In genomic region chr15:91673569-91673905, GRCm38 (mm10) we compare ENCODE assay signal across 8 mouse cellular contexts. TPM values are rescaled to one million over a fixed set of nuclear protein-coding genes. Genes with fewer than 3 reads are reported as not detected.
A peak's percentile ranks its signal among the peaks of the same experiment; 100 is the strongest.
DNase-seq lines count a peak whose midpoint lies in the region; ATAC-seq lines count a peak whose summit lies in the region.

No protein-coding gene starts in this region.

- 23% methylated on average over 5 of the region's 5 CpGs for WGBS in kidney, embryonic 15.5 days
- 37% methylated on average over 5 of the region's 5 CpGs for WGBS in embryonic facial prominence, embryonic 11.5 days
- 38% methylated on average over 5 of the region's 5 CpGs for WGBS in hindbrain, embryonic 12.5 days
- 42% methylated on average over 5 of the region's 5 CpGs for WGBS in midbrain, embryonic 12.5 days

- no peaks in the 10 kb centered on the region for H3K9me3 ChIP-seq in kidney, embryonic 15.5 days (replicated peaks)
- H3K9me3 ChIP-seq in embryonic facial prominence, embryonic 11.5 days (replicated peaks; ENCODE audit: control insufficient read depth, low read length) = no peaks in the 10 kb centered on the region
- H3K9me3 ChIP-seq in hindbrain, embryonic 12.5 days (replicated peaks) = no peaks in the 10 kb centered on the region
- H3K9me3 ChIP-seq in midbrain, embryonic 12.5 days = no peaks in the 10 kb centered on the region

- DNase-seq in kidney, postnatal 36 days = no peak
- DNase-seq in embryonic facial prominence, embryonic 11.5 days (ENCODE audit: low spot score) = peak; percentile 9
- no peak for DNase-seq in thymus, postnatal 4 days
- no peak for DNase-seq in frontal cortex, postnatal 25 days (ENCODE audit: low spot score in 2 of 2)

- peak overlapping the region; percentile 70 for H3K4me2 ChIP-seq in kidney, embryonic 15.5 days
- peak overlapping the region; percentile 67 for H3K4me2 ChIP-seq in embryonic facial prominence, embryonic 11.5 days (ENCODE audit: low read depth, low read length)
- H3K4me2 ChIP-seq in hindbrain, embryonic 12.5 days (replicated peaks) = peak overlapping the region; percentile 65
- H3K4me2 ChIP-seq in midbrain, embryonic 12.5 days (replicated peaks) = peak overlapping the region; percentile 74

- H3K4me3 ChIP-seq in kidney, embryonic 15.5 days (replicated peaks) = peak overlapping the region; percentile 62
- peak overlapping the region; percentile 43 for H3K4me3 ChIP-seq in embryonic facial prominence, embryonic 11.5 days (ENCODE audit: low read depth, low read length)
- H3K4me3 ChIP-seq in hindbrain, embryonic 12.5 days = peak overlapping the region; percentile 44
- H3K4me3 ChIP-seq in midbrain, embryonic 12.5 days = peak overlapping the region; percentile 50

- no peaks in the 10 kb centered on the region for H3K36me3 ChIP-seq in kidney, embryonic 15.5 days
- H3K36me3 ChIP-seq in embryonic facial prominence, embryonic 11.5 days (replicated peaks; ENCODE audit: control insufficient read depth, insufficient read depth, low read depth, low read length) = no peaks in the 10 kb centered on the region
- no peaks in the 10 kb centered on the region for H3K36me3 ChIP-seq in hindbrain, embryonic 12.5 days
- H3K36me3 ChIP-seq in midbrain, embryonic 12.5 days = no peaks in the 10 kb centered on the region

- ATAC-seq in kidney, embryonic 15.5 days (replicated peaks; ENCODE audit: low FRiP score) = peak; percentile 14; the same call in 1 of the 2 replicates
- ATAC-seq in embryonic facial prominence, embryonic 11.5 days (replicated peaks; ENCODE audit: insufficient number of reproducible peaks, low FRiP score, low TSS enrichment, low read depth) = 0 out of 2 replicates have a peak, but pooled peaks have one; percentile 30
- no peak for ATAC-seq in hindbrain, embryonic 12.5 days (ENCODE audit: low FRiP score)
- ATAC-seq in midbrain, embryonic 12.5 days (ENCODE audit: low FRiP score, low read depth) = peak; percentile 20; the same call in 1 of the 2 replicates
- ATAC-seq in megakaryocyte progenitor cell, adult 5-6 weeks (replicated peaks; ENCODE audit: poor library complexity) = no peak

- H3K27ac ChIP-seq in kidney, embryonic 15.5 days = peak overlapping the region; percentile 85
- no peak overlapping the region for H3K27ac ChIP-seq in embryonic facial prominence, embryonic 11.5 days (replicated peaks; ENCODE audit: low read depth, low read length)
- H3K27ac ChIP-seq in hindbrain, embryonic 12.5 days = no peak overlapping the region
- no peak overlapping the region for H3K27ac ChIP-seq in midbrain, embryonic 12.5 days (replicated peaks)

- H3K9ac ChIP-seq in kidney, embryonic 15.5 days = peak overlapping the region; percentile 59
- peak overlapping the region; percentile 75 for H3K9ac ChIP-seq in embryonic facial prominence, embryonic 11.5 days (replicated peaks; ENCODE audit: low read length)
- peak overlapping the region; percentile 58; the same call in 1 of the 2 replicates for H3K9ac ChIP-seq in hindbrain, embryonic 12.5 days
- peak overlapping the region; percentile 54 for H3K9ac ChIP-seq in midbrain, embryonic 12.5 days (replicated peaks)

- no peaks in the 10 kb centered on the region for H3K27me3 ChIP-seq in kidney, embryonic 15.5 days
- no peaks in the 10 kb centered on the region for H3K27me3 ChIP-seq in embryonic facial prominence, embryonic 11.5 days (ENCODE audit: control insufficient read depth, insufficient read depth, low read length)
- H3K27me3 ChIP-seq in hindbrain, embryonic 12.5 days = no peaks in the 10 kb centered on the region
- H3K27me3 ChIP-seq in midbrain, embryonic 12.5 days = no peaks in the 10 kb centered on the region

- H3K4me1 ChIP-seq in kidney, embryonic 15.5 days = peaks cover 16% of the 10 kb centered on the region
- H3K4me1 ChIP-seq in embryonic facial prominence, embryonic 11.5 days (ENCODE audit: control insufficient read depth, insufficient read depth, low read length) = no peaks in the 10 kb centered on the region
- H3K4me1 ChIP-seq in hindbrain, embryonic 12.5 days = peaks cover 4% of the 10 kb centered on the region
- 0 out of 2 replicates have a peak, but pooled peaks cover 10% of the 10 kb centered on the region for H3K4me1 ChIP-seq in midbrain, embryonic 12.5 days

RNA-seq across cellular contexts. Expression of gene Lrrk2, which starts 0.6 kb away (rescaled TPM):
- 6.4 and 7.7 TPM in 2 replicates for polyA plus RNA-seq in kidney, embryonic 15.5 days (2015; fragmentation: Nextera tagmentation; extraction: Ambion mirVana)
- polyA plus RNA-seq in embryonic facial prominence, embryonic 11.5 days (2014; fragmentation: Nextera tagmentation; extraction: Ambion mirVana) = 2.9 and 4.1 TPM in 2 replicates
- 3.8 and 4.9 TPM in 2 replicates for polyA plus RNA-seq in hindbrain, embryonic 12.5 days (2016; fragmentation: Nextera tagmentation; extraction: Ambion mirVana)
- polyA plus RNA-seq in midbrain, embryonic 12.5 days (2016; fragmentation: Nextera tagmentation; extraction: Ambion mirVana) = 3.1 and 4.0 TPM in 2 replicates
- total RNA-seq in megakaryocyte progenitor cell, adult 5-6 weeks (2015) = 20.6 and 22.8 TPM in 2 replicates
- total RNA-seq in megakaryocyte progenitor cell, adult 5-6 weeks (2017) = 13.5 and 24.9 TPM in 2 replicates

Comparison
In these comparisons a context has a peak if more than half of its experiments do, and no peak if none do; other contexts are left out.
1. ATAC-seq: peak in kidney, embryonic 15.5 days (single experiment), embryonic facial prominence, embryonic 11.5 days (single experiment) and midbrain, embryonic 12.5 days (single experiment); none in hindbrain, embryonic 12.5 days (single experiment) and megakaryocyte progenitor cell, adult 5-6 weeks (single experiment).
2. Peak in every context shown above with its lines, with median percentiles within 50 percentile points of each other: H3K4me2 ChIP-seq, H3K4me3 ChIP-seq and H3K9ac ChIP-seq.